Mouse (Mus musculus) 3T3-L1 (cell line): ENCODE measurements around the gene Rreb1.
A peak's percentile ranks its signal among the peaks of the same experiment; 100 is the strongest.

Experiments
- DNase-seq: peaks from one replicate; pipeline ENCODE4 v3.0.0-alpha.2; 2015; ENCODE audit warnings: low read depth, low spot score

Rreb1 gene

DNA sequence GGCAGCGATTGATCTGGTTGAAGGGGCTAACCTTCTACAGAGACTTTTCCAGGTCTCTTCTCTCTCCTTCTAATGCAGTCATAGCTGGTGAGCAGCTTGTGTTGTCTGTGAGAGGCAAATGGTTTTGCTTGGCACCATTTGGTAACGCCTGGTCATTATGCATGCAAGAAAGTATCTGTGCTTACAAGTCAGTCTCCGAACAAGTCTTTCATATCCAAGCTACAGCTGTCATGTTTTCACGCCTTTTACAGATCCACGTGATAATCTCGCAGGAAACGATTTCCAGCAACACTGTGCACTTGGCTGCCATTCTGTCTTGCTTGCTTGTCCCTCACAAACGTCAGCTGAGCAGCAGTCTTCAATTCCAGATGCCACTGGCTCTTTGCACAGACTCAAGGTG lies 191.8 kb downstream of the Rreb1 start:
- no peak for DNase-seq

DNA sequence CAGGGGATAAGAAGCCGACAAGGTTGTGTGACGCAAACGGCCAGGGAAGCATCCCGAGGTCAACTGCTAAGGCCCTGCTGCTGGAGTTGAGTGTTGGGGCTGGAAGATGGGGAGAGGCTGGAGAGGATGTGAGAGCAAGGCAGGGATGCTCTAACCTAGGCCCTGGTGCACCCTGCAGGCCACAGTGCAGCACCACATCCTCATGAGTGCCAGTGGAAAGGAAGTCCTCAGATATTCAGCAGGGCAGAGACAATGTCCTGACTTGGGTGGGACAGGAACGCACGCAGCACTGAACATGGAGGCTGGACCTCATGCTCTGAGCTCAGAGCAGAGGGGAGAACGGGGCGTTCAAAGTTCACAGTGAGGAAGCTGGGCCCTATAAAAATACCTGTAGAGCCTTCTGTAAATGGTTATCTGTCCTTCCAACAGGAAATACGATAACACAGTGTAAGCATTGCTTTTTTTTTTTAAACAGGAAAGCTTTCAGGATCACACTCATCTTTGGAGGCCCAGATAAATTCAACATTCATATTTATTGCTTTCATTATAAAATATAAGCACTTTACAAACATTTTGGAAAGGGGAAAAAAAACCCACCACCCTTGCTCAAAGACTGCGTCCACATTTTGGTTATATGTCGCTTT lies 192.8 kb downstream of the Rreb1 start:
- DNase-seq: peak; percentile 19

DNA sequence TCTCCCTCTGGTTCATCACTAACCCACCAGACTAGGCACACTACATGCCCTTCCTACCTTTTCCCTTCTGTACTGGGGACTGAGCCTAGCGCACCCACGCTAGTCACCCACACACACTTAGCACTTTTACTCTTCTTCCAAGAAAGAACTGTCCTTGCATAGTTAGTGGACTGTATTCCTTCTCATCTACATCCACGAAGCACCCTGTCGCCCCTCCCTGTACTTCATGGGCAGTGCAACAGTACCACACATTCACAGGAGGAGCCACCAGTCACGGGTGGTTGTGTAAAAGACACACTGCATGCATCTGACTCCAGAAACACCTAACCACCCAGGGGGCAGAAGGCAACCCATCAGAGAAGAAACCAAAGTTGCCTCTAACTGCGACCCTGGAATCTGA lies 195.8 kb downstream of the Rreb1 start:
- DNase-seq: no peak

- no peak for DNase-seq
Measured at GRCm38 (mm10) chr13:37974731-37975130, 196.5 kb downstream of the Rreb1 start.

- DNase-seq: no peak
Measured at GRCm38 (mm10) chr13:37979506-37979905, 201.3 kb downstream of the Rreb1 start.

GRCm38 (mm10) chr13:37980346-37980745 lies 202.1 kb downstream of the Rreb1 start:
- DNase-seq: no peak

GRCm38 (mm10) chr13:37981063-37981462 lies 202.9 kb downstream of the Rreb1 start:
- no peak for DNase-seq

DNA sequence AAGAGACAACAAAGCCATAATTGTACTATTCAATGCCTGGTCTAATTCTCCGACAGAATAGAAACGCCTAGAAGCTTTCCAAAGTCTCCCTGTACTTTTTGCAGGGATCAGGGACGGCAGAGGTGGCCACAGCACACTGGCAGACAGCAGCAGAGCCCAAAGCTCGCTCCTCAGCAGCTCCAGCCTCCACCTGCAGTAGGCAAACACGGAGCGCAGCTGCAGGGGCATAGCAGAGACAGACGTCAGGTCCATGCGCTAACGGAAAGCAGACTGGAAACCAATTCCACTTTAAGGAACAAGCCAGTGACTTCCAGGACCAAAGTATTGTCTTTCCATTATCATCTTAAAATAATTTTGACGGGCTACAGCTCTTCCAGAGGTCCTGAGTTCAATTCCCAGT lies 208.0 kb downstream of the Rreb1 start:
- no peak for DNase-seq

GRCm38 (mm10) chr13:37989701-37990100 lies 211.5 kb downstream of the Rreb1 start:
- no peak for DNase-seq

DNA sequence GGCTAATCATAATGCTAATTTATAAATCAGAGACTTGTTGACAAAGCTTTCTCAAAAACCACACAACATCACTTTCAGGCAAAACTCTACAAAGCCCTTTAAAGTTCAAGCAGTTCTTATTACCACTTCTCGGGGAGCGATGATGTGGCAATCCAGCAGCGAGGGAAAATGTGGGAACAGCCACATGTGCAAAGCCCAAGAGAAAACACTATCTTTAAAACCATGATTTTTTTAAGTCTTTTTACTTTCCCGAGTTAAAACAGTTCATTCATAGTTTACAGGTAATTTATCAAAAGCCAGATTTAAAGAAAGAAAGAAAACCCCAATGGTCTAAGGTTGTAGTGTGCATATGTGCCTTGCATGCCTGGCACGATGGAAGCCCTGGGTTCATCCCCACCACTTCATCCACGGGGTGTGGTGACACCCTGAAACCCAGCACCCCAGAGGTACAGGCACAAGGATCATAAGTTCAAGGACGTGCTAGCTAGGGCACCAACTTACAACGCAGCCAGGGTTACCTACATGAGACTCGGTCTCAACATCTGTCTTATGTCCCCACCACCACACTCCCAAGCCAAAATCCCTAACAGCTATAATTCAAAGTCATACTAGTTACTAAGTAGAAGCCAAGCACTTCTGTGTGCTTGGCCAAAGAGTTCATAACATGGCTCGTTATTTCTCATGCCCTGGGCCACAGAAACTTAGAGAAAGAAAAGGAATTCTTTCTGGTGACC lies 214.6 kb downstream of the Rreb1 start:
- DNase-seq: peak; percentile 41

DNA sequence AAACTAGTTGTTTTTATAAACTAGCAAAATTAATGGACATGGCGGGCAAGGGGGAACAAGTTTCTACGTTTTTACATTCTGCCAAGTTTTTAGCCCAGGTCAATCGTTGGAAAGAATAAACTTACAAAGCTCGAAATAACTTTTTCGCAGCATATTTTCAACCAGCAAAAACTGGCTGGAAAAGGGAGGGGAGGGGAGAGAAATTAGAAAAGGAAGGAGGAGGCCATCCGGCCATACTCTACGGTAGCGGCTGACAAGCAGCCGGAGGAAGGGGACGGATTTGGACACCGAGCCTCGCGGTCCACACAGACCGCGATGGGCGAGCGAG lies 215.1 kb downstream of the Rreb1 start:
- DNase-seq: peak; percentile 32

GRCm38 (mm10) chr13:37993704-37994404 lies 215.7 kb downstream of the Rreb1 start, which contains the start of gene Ssr1:
Ssr1 (minus strand) TSS chr13:37994217.
- DNase-seq: peak; percentile 85

DNA sequence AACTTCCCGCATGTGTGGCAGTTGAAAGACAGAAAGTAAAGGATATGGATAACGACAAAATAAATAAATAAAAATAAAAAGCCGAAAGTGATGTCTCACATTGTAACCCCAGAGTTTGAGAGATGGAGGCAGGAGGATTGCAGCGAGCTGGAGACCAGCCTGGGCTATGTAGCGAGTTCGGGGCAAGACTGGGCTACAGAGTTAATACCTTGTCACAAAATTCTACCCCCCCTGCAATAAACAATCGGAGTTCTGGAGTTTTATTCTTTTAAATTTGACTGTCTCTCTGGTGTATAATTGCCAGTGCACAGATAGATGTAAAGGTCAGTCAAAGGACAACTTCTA lies 216.2 kb downstream of the Rreb1 start:
- no peak for DNase-seq

GRCm38 (mm10) chr13:37999713-38000112 lies 221.5 kb downstream of the Rreb1 start:
- no peak for DNase-seq
